Mouse (Mus musculus) lung, postnatal 0 days (tissue): ENCODE results near the gene Dnttip1. TPM values are rescaled to one million over a fixed set of nuclear protein-coding genes. Genes with fewer than 3 reads are reported as not detected.
A peak's percentile ranks its signal among the peaks of the same experiment; 100 is the strongest.
"Not testable (repeated sequence)": the region's sequence is repeated elsewhere in the genome, so short reads cannot be mapped to it uniquely, and the experiment has no call there.

ENCODE experiments used
- ATAC-seq: fragments of 200-750 bp; cut with Nextera tagmentation; 2 replicates; pipeline ENCODE4 v1.8.0; 2017; ENCODE audit warnings: moderate library complexity
- DNase-seq: peaks from one replicate; pipeline ENCODE4 v3.0.0-alpha.2; 2016; ENCODE audit warnings: low spot score
- H3K27ac ChIP-seq: fragments of 300-500 bp; sonication (generic); 2 replicates; pipeline ENCODE4 v1.5.1; 2014; ENCODE audit warnings: antibody characterized with exemption, mild to moderate bottlenecking, low read length, mixed read lengths
- H3K27me3 ChIP-seq: fragments of 300-500 bp; sonication (generic); replicated peaks from 2 replicates; pipeline ENCODE4 v1.6.1; 2014; ENCODE audit warnings: low read length, mixed read lengths; ENCODE audit not compliant: insufficient read depth
- H3K36me3 ChIP-seq: fragments of 300-500 bp; sonication (generic); 2 replicates; pipeline ENCODE4 v1.6.1; 2014; ENCODE audit warnings: low read length, mixed read lengths; ENCODE audit not compliant: insufficient read depth
- H3K4me1 ChIP-seq: fragments of 300-500 bp; sonication (generic); 2 replicates; pipeline ENCODE4 v1.6.1; 2014; ENCODE audit warnings: antibody characterized with exemption, low read depth, low read length, mixed read lengths; ENCODE audit not compliant: insufficient read depth
- H3K4me2 ChIP-seq: fragments of 300-500 bp; sonication (generic); replicated peaks from 2 replicates; pipeline ENCODE4 v1.6.1; 2014; ENCODE audit warnings: low read depth, mild to moderate bottlenecking, low read length, moderate library complexity, mixed read lengths
- H3K4me3 ChIP-seq: fragments of 300-500 bp; sonication (generic); 2 replicates; pipeline ENCODE4 v1.5.1; 2014; ENCODE audit warnings: low read depth, low read length
- H3K9ac ChIP-seq: fragments of 300-500 bp; sonication (generic); replicated peaks from 2 replicates; pipeline ENCODE4 v1.6.1; 2014; ENCODE audit warnings: low read depth, mild to moderate bottlenecking
- H3K9me3 ChIP-seq: fragments of 300-500 bp; sonication (generic); 2 replicates; pipeline ENCODE4 v1.6.1; 2016; ENCODE audit warnings: low read length, mixed read lengths
- CTCF ChIP-seq: IDR thresholded peaks from 2 replicates; pipeline ENCODE4 v1.5.1; 2016; ENCODE audit warnings: antibody characterized with exemption, mild to moderate bottlenecking
- EP300 ChIP-seq: IDR thresholded peaks from 2 replicates; pipeline ENCODE4 v1.6.1; 2016; ENCODE audit warnings: antibody characterized with exemption, mild to moderate bottlenecking, control low read depth
- WGBS: fragments of 180-500 bp; shearing (Covaris S2); extraction: QIAGEN DNeasy Blood & Tissue Kit; methylation state at CpG from one replicate; pipeline ENCODE4 v1.1.7; 2014; 5-methylcytosine and 5-hydroxymethylcytosine counted together
- polyA plus RNA-seq: library from polyadenylated mRNA; unstranded; fragments of >200 nt; fragmentation: Nextera tagmentation; extraction: Ambion mirVana; gene quantifications from 2 replicates; pipeline ENCODE4 v1.2.1, GENCODE M21; 2015

Gene Dnttip1
- polyA plus RNA-seq, 1 experiment from 2014 or later, result 47.1 TPM

- Histone ChIP-seq H3K9ac (no peak overlapping the region), H3K4me3 (no peak overlapping the region), H3K9me3 (no peaks in the 10 kb centered on the region), H3K4me2 (no peak overlapping the region), H3K27ac (no peak overlapping the region), H3K4me1 (no peaks in the 10 kb centered on the region), H3K36me3 (peaks cover 24% of the 10 kb centered on the region; the same call in 1 of the 2 replicates), H3K27me3 (no peaks in the 10 kb centered on the region)
- ATAC-seq (peak; percentile 18; the same call in 1 of the 2 replicates), DNase-seq (peak; percentile 55)
- 68% methylated on average over 3 of the region's 3 CpGs for WGBS
- TF ChIP-seq CTCF, result peak; percentile 88
- TF ChIP-seq EP300, result no peak
Measured at GRCm38 (mm10) chr2:164793236-164793635, 47.5 kb downstream of the Dnttip1 start.

- no peak for ATAC-seq
- 89% methylated on average over 2 of the region's 2 CpGs for WGBS
- peak; percentile 41 for DNase-seq
- no peaks in the 10 kb centered on the region for H3K4me1 ChIP-seq
- TF ChIP-seq EP300, result no peak
- 0 out of 2 replicates have a peak, but pooled peaks have one; percentile 24 for TF ChIP-seq CTCF
- H3K4me2 ChIP-seq, result no peak overlapping the region
- no peak overlapping the region for H3K4me3 ChIP-seq
- H3K9me3 ChIP-seq, result no peaks in the 10 kb centered on the region
- H3K27me3 ChIP-seq, result no peaks in the 10 kb centered on the region
- no peak overlapping the region for H3K9ac ChIP-seq
- H3K27ac ChIP-seq, result peak overlapping the region; percentile 3; the same call in 1 of the 2 replicates
- H3K36me3 ChIP-seq, result peaks cover 24% of the 10 kb centered on the region; the same call in 1 of the 2 replicates
Measured at GRCm38 (mm10) chr2:164793772-164794171, 48.0 kb downstream of the Dnttip1 start.

- Histone ChIP-seq H3K4me2 (no peak overlapping the region), H3K36me3 (peaks cover 24% of the 10 kb centered on the region; the same call in 1 of the 2 replicates), H3K4me3 (no peak overlapping the region), H3K9me3 (no peaks in the 10 kb centered on the region), H3K9ac (no peak overlapping the region), H3K27ac (no peak overlapping the region), H3K4me1 (no peaks in the 10 kb centered on the region), H3K27me3 (no peaks in the 10 kb centered on the region)
- DNase-seq, result peak; percentile 92
- WGBS, result 24% methylated on average over 5 of the region's 5 CpGs
- peak; percentile 93 for TF ChIP-seq CTCF
- TF ChIP-seq EP300, result no peak
- ATAC-seq, result peak; percentile 72
Measured at GRCm38 (mm10) chr2:164794293-164794692, 48.5 kb downstream of the Dnttip1 start.

GRCm38 (mm10) chr2:164795868-164796267 is 50.1 kb downstream of the Dnttip1 start:
- Histone ChIP-seq H3K4me1 (no peaks in the 10 kb centered on the region), H3K9me3 (no peaks in the 10 kb centered on the region), H3K9ac (no peak overlapping the region), H3K27ac (no peak overlapping the region), H3K4me3 (no peak overlapping the region), H3K36me3 (peaks cover 24% of the 10 kb centered on the region; the same call in 1 of the 2 replicates), H3K27me3 (no peaks in the 10 kb centered on the region), H3K4me2 (no peak overlapping the region)
- TF ChIP-seq EP300, result no peak
- no peak for TF ChIP-seq CTCF
- WGBS, result 67% methylated on average over 4 of the region's 4 CpGs
- DNase-seq, result no peak
- no peak for ATAC-seq

- not testable (repeated sequence) for H3K27ac ChIP-seq, H3K27me3 ChIP-seq, H3K4me2 ChIP-seq, ATAC-seq, H3K4me1 ChIP-seq, H3K36me3 ChIP-seq, H3K9me3 ChIP-seq, H3K4me3 ChIP-seq, H3K9ac ChIP-seq
- WGBS, result 73% methylated on average over 6 of the region's 6 CpGs
- peak; percentile 55 for TF ChIP-seq CTCF
- peak; percentile 71 for DNase-seq
Measured at GRCm38 (mm10) chr2:164798554-164798953, 52.8 kb downstream of the Dnttip1 start.

- H3K27ac ChIP-seq, result no peak overlapping the region
- DNase-seq, result no peak
- H3K9me3 ChIP-seq, result no peaks in the 10 kb centered on the region
- TF ChIP-seq CTCF (no peak), EP300 (no peak)
- H3K4me2 ChIP-seq, result no peak overlapping the region
- H3K9ac ChIP-seq, result no peak overlapping the region
- no peak for ATAC-seq
- WGBS, result 84% methylated on average over 13 of the region's 13 CpGs
- H3K36me3 ChIP-seq, result peaks cover 3% of the 10 kb centered on the region; the same call in 1 of the 2 replicates
- no peaks in the 10 kb centered on the region for H3K27me3 ChIP-seq
- H3K4me1 ChIP-seq, result peaks cover 4% of the 10 kb centered on the region; the same call in 1 of the 2 replicates
- no peak overlapping the region for H3K4me3 ChIP-seq
Measured at GRCm38 (mm10) chr2:164800252-164801004, 54.6 kb downstream of the Dnttip1 start.
